Mouse (Mus musculus): ENCODE data around the gene Olfr1154.

Gene Olfr1154

DNA sequence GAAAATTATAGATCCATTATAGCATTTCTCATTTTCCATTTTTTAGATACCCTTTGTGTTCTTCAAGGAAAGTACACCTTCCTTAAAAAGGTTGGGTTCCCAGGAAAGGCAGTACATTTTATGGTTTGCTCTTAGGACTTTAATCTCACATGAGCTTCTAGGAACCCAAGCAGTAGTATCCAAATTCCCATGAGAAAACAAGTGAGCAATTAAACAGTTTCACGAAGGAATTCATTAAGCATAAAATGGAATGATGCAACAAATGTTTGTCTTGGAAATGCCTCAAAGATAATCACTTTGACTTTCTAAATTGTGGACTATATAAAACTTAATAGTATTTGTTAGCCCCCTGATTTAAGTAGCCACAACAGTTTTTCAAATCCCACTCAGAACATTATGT is at the start of gene Olfr1154:
Olfr1154 (minus strand) TSS at position 101 of the 400 bp plus-strand sequence.
- no peak for DNase-seq

DNA sequence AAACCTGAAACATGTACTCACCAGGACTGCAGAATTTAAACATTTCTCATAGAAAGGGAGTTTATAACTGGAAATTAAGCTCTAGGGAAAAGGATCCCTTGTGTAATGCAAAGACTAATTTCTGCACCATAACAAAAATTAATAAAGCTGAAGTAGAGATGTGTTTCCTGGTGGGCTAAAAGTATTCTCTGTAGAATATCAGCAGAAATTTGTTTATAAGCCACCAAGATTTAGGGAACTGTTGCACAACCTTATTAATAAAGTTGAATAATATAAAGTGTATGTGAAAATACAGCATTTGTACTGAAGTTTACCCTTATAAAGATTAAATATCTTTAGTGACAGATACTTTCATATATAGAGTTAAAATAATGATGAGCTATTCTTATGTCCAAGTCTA is 48.0 kb upstream of the Olfr1154 start, which contains the start of gene Olfr1156:
Olfr1156 (minus strand) TSS at position 101 of the 400 bp plus-strand sequence.
- no peak for DNase-seq

DNA sequence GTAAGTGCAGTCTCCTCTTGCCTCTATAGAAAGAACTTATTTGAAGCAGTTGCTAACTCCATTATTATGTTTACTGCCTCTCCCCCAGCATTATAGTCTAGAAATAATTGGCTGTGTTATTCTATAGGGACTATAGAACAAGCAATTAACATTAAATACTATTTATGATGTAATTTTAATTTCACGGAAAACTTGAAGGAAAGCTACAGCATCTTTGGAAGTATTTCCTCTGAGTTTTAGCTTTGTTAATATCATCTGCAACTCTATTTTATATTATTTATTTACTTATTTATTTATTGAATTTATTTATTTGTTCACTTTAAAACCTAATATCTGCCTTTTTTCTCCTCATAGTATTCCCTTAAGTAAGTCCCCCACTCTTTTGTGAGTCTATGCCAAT is 40.1 kb upstream of the Olfr1154 start, which contains the start of gene Olfr1155:
Olfr1155 (minus strand) TSS at position 101 of the 400 bp plus-strand sequence.
- DNase-seq, result no peak

DNA sequence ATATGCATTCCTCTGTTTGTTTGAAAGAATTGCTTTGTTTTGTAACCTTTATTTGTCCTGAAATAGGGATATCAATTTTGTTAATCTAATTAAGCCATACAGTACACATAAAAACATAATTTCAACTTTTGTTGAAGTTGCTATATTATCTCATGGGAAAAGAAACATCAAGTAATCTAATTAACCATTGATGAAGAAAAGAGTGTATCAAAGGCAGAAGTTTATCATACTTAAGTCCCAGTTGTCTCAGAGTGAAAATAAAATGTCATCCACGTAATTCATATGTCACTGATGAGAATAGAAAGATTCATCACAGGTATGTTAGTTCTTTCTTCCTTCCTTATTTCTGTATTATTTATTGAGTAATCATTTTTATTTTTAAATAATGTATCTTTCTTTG is 10.3 kb downstream of the Olfr1154 start, which contains the start of gene Olfr1153:
Olfr1153 (plus strand) TSS at position 301 of the 400 bp plus-strand sequence.
- no peak for DNase-seq

DNA sequence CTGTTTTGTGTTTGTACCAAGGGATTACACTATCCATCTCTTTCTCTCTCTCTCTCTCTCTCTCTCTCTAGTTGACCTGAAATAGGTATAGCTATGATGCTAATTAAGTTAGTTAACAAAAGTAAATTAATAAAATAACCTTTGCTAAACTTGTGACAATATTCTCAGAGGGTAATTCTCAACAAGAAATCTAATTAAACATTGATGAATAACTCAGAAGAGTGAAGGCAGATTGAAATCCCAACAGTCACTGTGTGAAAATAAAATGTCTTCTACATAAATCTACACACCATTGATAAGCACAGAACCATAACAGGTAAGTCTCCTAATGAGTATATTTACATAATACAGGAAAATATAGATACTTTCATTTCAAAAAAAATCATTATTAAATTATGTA is 38.8 kb downstream of the Olfr1154 start, which contains the start of gene Olfr1152:
Olfr1152 (plus strand) TSS at position 301 of the 400 bp plus-strand sequence.
- no peak for DNase-seq

DNA sequence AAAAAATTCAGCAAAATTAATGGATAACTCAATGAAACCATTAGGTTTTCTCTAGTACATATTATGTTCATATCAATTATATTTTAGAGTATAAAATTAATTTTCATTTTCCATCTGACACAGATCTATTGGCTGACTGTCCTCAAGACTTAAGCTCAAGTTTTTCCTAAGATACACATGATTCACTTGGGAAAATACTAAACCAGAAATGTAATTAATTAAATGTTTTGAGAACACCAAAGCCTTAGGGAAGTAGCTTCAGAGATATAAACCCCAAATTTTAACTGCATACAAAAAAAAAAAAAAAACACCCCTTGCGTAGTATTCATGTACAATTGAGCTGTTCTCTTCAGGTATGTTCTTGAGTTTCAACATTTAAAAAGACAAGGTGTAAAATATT is 49.4 kb downstream of the Olfr1154 start, which contains the start of gene Olfr1151:
Olfr1151 (plus strand) TSS at position 301 of the 400 bp plus-strand sequence.
- DNase-seq, result no peak
